8 mouse cellular contexts compared by ENCODE assay signal in genomic region chr2:118896914-118897291, GRCm38 (mm10). TPM values are rescaled to one million over a fixed set of nuclear protein-coding genes. Genes with fewer than 3 reads are reported as not detected.
A peak's percentile ranks its signal among the peaks of the same experiment; 100 is the strongest.
DNase-seq lines count a peak whose midpoint lies in the region; ATAC-seq and TF ChIP-seq lines count a peak whose summit lies in the region.

No protein-coding gene starts in this region.

- TF ChIP-seq EP300 in liver, postnatal 0 days (IDR thresholded peaks at IDR 0.05; ENCODE audit: low read depth), result no peak
- no peak for TF ChIP-seq EP300 in stomach, postnatal 0 days (optimal IDR thresholded peaks at IDR 0.05)

- peak overlapping the region; percentile 92 for H3K4me2 ChIP-seq in heart, embryonic 12.5 days
- peak overlapping the region; percentile 93 for H3K4me2 ChIP-seq in heart, embryonic 14.5 days (ENCODE audit: low read length)
- H3K4me2 ChIP-seq in liver, postnatal 0 days (ENCODE audit: low read depth, low read length), result peak overlapping the region; percentile 71
- H3K4me2 ChIP-seq in stomach, postnatal 0 days (replicated peaks; ENCODE audit: low read depth), result peak overlapping the region; percentile 76

- H3K9me3 ChIP-seq in heart, embryonic 12.5 days (replicated peaks), result no peaks in the 10 kb centered on the region
- H3K9me3 ChIP-seq in G1E (replicated peaks), result no peaks in the 10 kb centered on the region
- H3K9me3 ChIP-seq in heart, embryonic 14.5 days (ENCODE audit: control insufficient read depth, low read length), result no peaks in the 10 kb centered on the region
- no peaks in the 10 kb centered on the region for H3K9me3 ChIP-seq in liver, postnatal 0 days (ENCODE audit: low read length)
- H3K9me3 ChIP-seq in stomach, postnatal 0 days (ENCODE audit: control insufficient read depth, low read length), result no peaks in the 10 kb centered on the region

- peaks cover 83% of the 10 kb centered on the region for H3K27me3 ChIP-seq in heart, embryonic 12.5 days (replicated peaks)
- peaks cover 25% of the 10 kb centered on the region; the same call in 1 of the 2 replicates for H3K27me3 ChIP-seq in G1E (ENCODE audit: insufficient read depth, low read length)
- H3K27me3 ChIP-seq in heart, embryonic 14.5 days (ENCODE audit: control insufficient read depth, insufficient read depth, low read length), result peaks cover 83% of the 10 kb centered on the region
- H3K27me3 ChIP-seq in liver, postnatal 0 days (ENCODE audit: insufficient read depth, low read length), result peaks cover 67% of the 10 kb centered on the region
- H3K27me3 ChIP-seq in stomach, postnatal 0 days (ENCODE audit: control insufficient read depth, insufficient read depth, low read length), result peaks cover 2% of the 10 kb centered on the region; the same call in 1 of the 2 replicates

- H3K9ac ChIP-seq in heart, embryonic 12.5 days, result peak overlapping the region; percentile 57
- H3K9ac ChIP-seq in heart, embryonic 14.5 days (ENCODE audit: low read length), result peak overlapping the region; percentile 63
- H3K9ac ChIP-seq in liver, postnatal 0 days (replicated peaks), result no peak overlapping the region; the same call in 1 of the 2 replicates
- peak overlapping the region; percentile 43 for H3K9ac ChIP-seq in stomach, postnatal 0 days (ENCODE audit: low read length)

- no peak for ATAC-seq in heart, embryonic 12.5 days (ENCODE audit: insufficient number of reproducible peaks, low FRiP score)
- ATAC-seq in G1E (ENCODE audit: extremely low read depth, insufficient number of reproducible peaks, low FRiP score, poor library complexity, severe bottlenecking), result no peak
- ATAC-seq in heart, embryonic 14.5 days (ENCODE audit: insufficient number of reproducible peaks, insufficient read depth, low FRiP score, low read depth), result no peak
- ATAC-seq in liver, postnatal 0 days, result no peak
- no peak for ATAC-seq in stomach, postnatal 0 days (ENCODE audit: low FRiP score, low TSS enrichment)

- DNase-seq in heart, postnatal 4 days, result no peak
- peak; percentile 50 for DNase-seq in G1E (ENCODE audit: low spot score)
- peak; percentile 28 for DNase-seq in liver, postnatal 0 days
- peak; percentile 25 for DNase-seq in stomach, postnatal 0 days (ENCODE audit: low spot score)
- no peak for DNase-seq in kidney, adult 9 months
- no peak for DNase-seq in layer of hippocampus, adult 11-12 months (ENCODE audit: low spot score)

- peaks cover 29% of the 10 kb centered on the region for H3K4me1 ChIP-seq in heart, embryonic 12.5 days (replicated peaks)
- peaks cover 83% of the 10 kb centered on the region for H3K4me1 ChIP-seq in G1E (ENCODE audit: insufficient read depth, low read depth, low read length)
- peaks cover 15 to 28% of the 10 kb centered on the region in 2 experiments for H3K4me1 ChIP-seq in heart, embryonic 14.5 days (ENCODE audit: control insufficient read depth in 2 of 2, insufficient read depth in 2 of 2, low read length in 2 of 2)
- peaks cover 24% of the 10 kb centered on the region for H3K4me1 ChIP-seq in liver, postnatal 0 days (ENCODE audit: insufficient read depth)
- peaks cover 8% of the 10 kb centered on the region; the same call in 1 of the 2 replicates for H3K4me1 ChIP-seq in stomach, postnatal 0 days (replicated peaks; ENCODE audit: control insufficient read depth, insufficient read depth)

- no peak for TF ChIP-seq CTCF in G1E (IDR thresholded peaks at IDR 0.05; ENCODE audit: low read depth, low read length)
- TF ChIP-seq CTCF in liver, postnatal 0 days (IDR thresholded peaks at IDR 0.05; ENCODE audit: low read depth), result no peak
- TF ChIP-seq CTCF in stomach, postnatal 0 days (IDR thresholded peaks at IDR 0.05; ENCODE audit: low read depth), result no peak

- H3K4me3 ChIP-seq in heart, embryonic 12.5 days, result peak overlapping the region; percentile 55
- H3K4me3 ChIP-seq in G1E (ENCODE audit: low read depth, low read length), result peak overlapping the region; percentile 74
- peak overlapping the region; percentile 33 to 56 for H3K4me3 ChIP-seq in heart, embryonic 14.5 days (ENCODE audit: control insufficient read depth in 1 of 2, insufficient read depth in 1 of 2, low read depth in 1 of 2, low read length in 2 of 2)
- peak overlapping the region; percentile 38 for H3K4me3 ChIP-seq in liver, postnatal 0 days (ENCODE audit: low read depth, low read length)
- peak overlapping the region; percentile 48 for H3K4me3 ChIP-seq in stomach, postnatal 0 days (ENCODE audit: low read depth, low read length)

- no peaks in the 10 kb centered on the region for H3K36me3 ChIP-seq in heart, embryonic 12.5 days
- peaks cover 3% of the 10 kb centered on the region for H3K36me3 ChIP-seq in G1E (replicated peaks)
- no peaks in the 10 kb centered on the region for H3K36me3 ChIP-seq in heart, embryonic 14.5 days (ENCODE audit: control insufficient read depth, insufficient read depth, low read length)
- H3K36me3 ChIP-seq in liver, postnatal 0 days (replicated peaks; ENCODE audit: insufficient read depth, low read length), result no peaks in the 10 kb centered on the region
- H3K36me3 ChIP-seq in stomach, postnatal 0 days (ENCODE audit: control insufficient read depth, insufficient read depth, low read length), result no peaks in the 10 kb centered on the region

- no peak overlapping the region for H3K27ac ChIP-seq in heart, embryonic 12.5 days (ENCODE audit: poor library complexity, severe bottlenecking)
- H3K27ac ChIP-seq in heart, embryonic 14.5 days (replicated peaks in 1 of 2; ENCODE audit: control insufficient read depth in 1 of 2, insufficient read depth in 1 of 2, low read depth in 2 of 2, low read length in 2 of 2), result no peak overlapping the region
- H3K27ac ChIP-seq in liver, postnatal 0 days (ENCODE audit: low read depth), result no peak overlapping the region
- no peak overlapping the region for H3K27ac ChIP-seq in stomach, postnatal 0 days (replicated peaks)

- WGBS in heart, embryonic 12.5 days, result under 1% methylated on average over 13 of the region's 13 CpGs
- under 1% methylated on average over 13 of the region's 13 CpGs for WGBS in heart, embryonic 14.5 days
- WGBS in liver, postnatal 0 days (ENCODE audit: insufficient replicate concordance), result 1% methylated on average over 13 of the region's 13 CpGs
- 2% methylated on average over 13 of the region's 13 CpGs for WGBS in stomach, postnatal 0 days

RNA-seq across cellular contexts. Expression of gene Bahd1, which starts 3.3 kb away (rescaled TPM):
- 4.5 and 4.8 TPM in 2 replicates for polyA plus RNA-seq in heart, embryonic 12.5 days (2016; fragmentation: Nextera tagmentation; extraction: Ambion mirVana)
- 10 to 100 TPM in 1 of 2 experiments, 1 to 10 TPM in 1; 9.6 to 10.3 TPM for total RNA-seq in heart, postnatal 4 days (2021)
- total RNA-seq in G1E (2014; fragmentation: Nextera tagmentation) (38.2 and 53.9 TPM in 2 replicates), G1E (2017) (11.0 and 12.5 TPM in 2 replicates)
- 135 and 153 TPM in 2 replicates for polyA plus RNA-seq in G1E (2012)
- polyA plus RNA-seq in heart, embryonic 14.5 days (2014; fragmentation: Nextera tagmentation; extraction: Ambion mirVana), result 1.0 and 1.6 TPM in 2 replicates
- polyA plus RNA-seq in liver, postnatal 0 days (2015; fragmentation: Nextera tagmentation; extraction: Ambion mirVana), result 2.4 and 2.5 TPM in 2 replicates
- 3.7 and 3.8 TPM in 2 replicates for polyA plus RNA-seq in stomach, postnatal 0 days (2015; fragmentation: Nextera tagmentation; extraction: Ambion mirVana)

RNA-seq across cellular contexts. Expression of gene Chst14, which starts 29.4 kb away (rescaled TPM):
- 23.9 and 25.4 TPM in 2 replicates for polyA plus RNA-seq in heart, embryonic 12.5 days (2016; fragmentation: Nextera tagmentation; extraction: Ambion mirVana)
- total RNA-seq in heart, postnatal 4 days (2021), result 10 to 100 TPM; 15.0 to 15.4 TPM
- total RNA-seq in G1E (2014; fragmentation: Nextera tagmentation) (2.5 and 4.3 TPM in 2 replicates), G1E (2017) (1.2 and 1.3 TPM in 2 replicates)
- polyA plus RNA-seq in G1E (2012), result 4.9 and 7.0 TPM in 2 replicates
- polyA plus RNA-seq in heart, embryonic 14.5 days (2014; fragmentation: Nextera tagmentation; extraction: Ambion mirVana), result 21.3 and 25.7 TPM in 2 replicates
- polyA plus RNA-seq in liver, postnatal 0 days (2015; fragmentation: Nextera tagmentation; extraction: Ambion mirVana), result 4.0 and 4.5 TPM in 2 replicates
- 13.6 and 14.2 TPM in 2 replicates for polyA plus RNA-seq in stomach, postnatal 0 days (2015; fragmentation: Nextera tagmentation; extraction: Ambion mirVana)

RNA-seq across cellular contexts. Expression of gene Ivd, which starts 35.1 kb away (rescaled TPM):
- 68.2 and 68.7 TPM in 2 replicates for polyA plus RNA-seq in heart, embryonic 12.5 days (2016; fragmentation: Nextera tagmentation; extraction: Ambion mirVana)
- 10 to 100 TPM; 92.0 to 92.6 TPM for total RNA-seq in heart, postnatal 4 days (2021)
- 13.4 and 18.5 TPM in 2 replicates for total RNA-seq in G1E (2014; fragmentation: Nextera tagmentation)
- total RNA-seq in G1E (2017), result 22.2 and 25.4 TPM in 2 replicates
- polyA plus RNA-seq in G1E (2012), result 11.4 and 11.5 TPM in 2 replicates
- 70.6 and 75.6 TPM in 2 replicates for polyA plus RNA-seq in heart, embryonic 14.5 days (2014; fragmentation: Nextera tagmentation; extraction: Ambion mirVana)
- polyA plus RNA-seq in liver, postnatal 0 days (2015; fragmentation: Nextera tagmentation; extraction: Ambion mirVana), result 47.0 and 50.4 TPM in 2 replicates
- polyA plus RNA-seq in stomach, postnatal 0 days (2015; fragmentation: Nextera tagmentation; extraction: Ambion mirVana), result 30.9 and 35.9 TPM in 2 replicates

Comparison
In these comparisons a context has a peak if more than half of its experiments do, and no peak if none do; other contexts are left out.
1. DNase-seq: peak in G1E (single experiment), liver, postnatal 0 days (single experiment) and stomach, postnatal 0 days (single experiment); none in heart, postnatal 4 days (single experiment), kidney, adult 9 months (single experiment) and layer of hippocampus, adult 11-12 months (single experiment).
2. RNA of gene Bahd1, which starts 3.3 kb away (polyA plus RNA-seq): 135 to 153 TPM in G1E; 4.5 to 4.8 TPM in heart, embryonic 12.5 days, 3.7 to 3.8 TPM in stomach, postnatal 0 days, 2.4 to 2.5 TPM in liver, postnatal 0 days and 1.0 to 1.6 TPM in heart, embryonic 14.5 days; every median in the first group is over 10 times any median in the second.
3. Peak in every context shown above with its lines, with median percentiles within 50 percentile points of each other: H3K4me2 ChIP-seq and H3K4me3 ChIP-seq.